Mouse (Mus musculus): ENCODE measurements around the gene Bach1. TPM values are rescaled to one million over a fixed set of nuclear protein-coding genes. Genes with fewer than 3 reads are reported as not detected.

Gene Bach1
- polyA plus RNA-seq (2014; fragmentation: Illumina TruSeq; extraction: RNeasy Lipid Tissue Mini Kit (QIAGEN cat#74804); ENCODE audit: insufficient read depth, low read depth, low replicate concordance): 11.7 TPM

DNA sequence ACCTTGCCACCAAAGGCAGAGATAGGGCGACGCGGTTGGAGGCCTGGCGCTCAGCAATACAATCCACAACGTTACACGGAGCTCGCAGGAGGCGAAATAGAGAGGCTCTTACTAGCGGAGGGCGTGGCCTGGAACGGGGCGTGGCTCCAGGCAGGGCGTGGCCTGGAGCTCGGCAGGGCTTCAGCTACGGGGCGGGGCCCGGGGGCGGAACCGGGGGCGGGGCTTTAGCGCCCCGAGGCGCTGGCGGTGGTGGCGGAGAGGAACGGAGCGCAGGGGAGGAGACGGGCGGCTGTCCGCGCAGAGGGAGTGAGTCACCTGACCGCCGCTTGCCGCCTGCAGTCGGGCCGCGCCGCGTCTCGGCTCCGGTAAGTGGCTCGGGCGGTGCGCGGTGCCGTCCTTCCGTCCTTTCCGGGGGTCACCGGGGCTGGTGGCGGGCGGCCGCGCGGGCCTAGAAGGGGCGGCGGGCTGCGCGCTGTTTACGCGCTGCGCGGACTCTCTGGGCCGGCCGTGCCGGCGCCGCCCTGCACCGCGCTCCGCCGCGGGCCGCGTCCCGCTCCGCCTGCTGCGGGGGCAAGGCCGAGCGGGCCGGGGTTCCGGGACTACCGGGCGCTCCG, at the start of gene Bach1:
Bach1 (plus strand) TSS at position 254 of the 614 bp plus-strand sequence.

Other genes with a start within 250 kb of the Bach1 start
- gene Usp16, start 244.2 kb upstream of the Bach1 start, polyA plus RNA-seq (2014; fragmentation: Illumina TruSeq; extraction: RNeasy Lipid Tissue Mini Kit (QIAGEN cat#74804); ENCODE audit: insufficient read depth, low read depth, low replicate concordance): 37.0 TPM
- 103 TPM for gene Cct8, start 203.1 kb upstream of the Bach1 start, polyA plus RNA-seq (2014; fragmentation: Illumina TruSeq; extraction: RNeasy Lipid Tissue Mini Kit (QIAGEN cat#74804); ENCODE audit: insufficient read depth, low read depth, low replicate concordance)
- gene Map3k7cl, start 145.6 kb upstream of the Bach1 start, polyA plus RNA-seq (2014; fragmentation: Illumina TruSeq; extraction: RNeasy Lipid Tissue Mini Kit (QIAGEN cat#74804); ENCODE audit: insufficient read depth, low read depth, low replicate concordance): 3.0 TPM

Data from lung, adult 10 weeks (tissue).